Mouse (Mus musculus): ENCODE measurements around the gene Cbarp.
"Not testable (repeated sequence)": the region's sequence is repeated elsewhere in the genome, so short reads cannot be mapped to it uniquely, and the experiment has no call there.

Gene Cbarp

DNA sequence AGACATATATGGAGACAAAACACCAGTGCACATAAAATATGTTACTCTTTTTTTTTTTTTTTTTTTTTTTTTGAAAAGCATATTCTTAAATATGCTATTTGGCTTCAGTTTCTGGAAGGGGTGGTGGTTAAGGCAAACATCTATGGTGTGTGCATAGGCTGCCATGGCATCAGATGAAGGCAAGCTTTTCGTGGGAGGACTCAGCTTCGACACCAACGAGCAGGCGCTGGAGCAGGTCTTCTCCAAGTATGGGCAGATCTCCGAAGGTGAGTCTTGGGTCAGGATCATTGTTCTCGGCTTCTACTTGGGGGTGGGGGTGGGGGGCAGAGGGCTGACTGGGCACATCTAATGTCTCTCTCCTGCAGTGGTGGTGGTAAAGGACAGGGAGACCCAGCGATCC lies 29.0 kb upstream of the Cbarp start:
- DNase-seq = no peak

DNA sequence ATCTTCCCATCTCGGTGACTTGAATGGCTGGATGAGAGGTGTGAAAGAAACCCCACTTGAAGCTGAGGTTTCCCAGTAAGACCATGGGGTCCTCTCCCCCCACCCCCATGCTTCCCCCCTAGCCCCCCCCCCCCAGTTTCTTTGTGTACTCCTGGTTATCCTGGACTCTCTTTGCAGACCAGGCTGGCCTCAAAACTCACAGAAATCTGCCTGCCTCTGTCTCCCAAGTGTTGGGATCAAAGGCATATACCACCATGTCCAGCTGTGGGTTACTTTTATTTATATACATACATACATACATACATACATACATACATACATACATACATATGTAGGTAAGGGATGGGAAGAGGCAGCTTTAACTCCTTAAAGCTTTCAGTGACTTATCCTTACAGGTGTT lies 28.4 kb upstream of the Cbarp start:
- DNase-seq = no peak

DNA sequence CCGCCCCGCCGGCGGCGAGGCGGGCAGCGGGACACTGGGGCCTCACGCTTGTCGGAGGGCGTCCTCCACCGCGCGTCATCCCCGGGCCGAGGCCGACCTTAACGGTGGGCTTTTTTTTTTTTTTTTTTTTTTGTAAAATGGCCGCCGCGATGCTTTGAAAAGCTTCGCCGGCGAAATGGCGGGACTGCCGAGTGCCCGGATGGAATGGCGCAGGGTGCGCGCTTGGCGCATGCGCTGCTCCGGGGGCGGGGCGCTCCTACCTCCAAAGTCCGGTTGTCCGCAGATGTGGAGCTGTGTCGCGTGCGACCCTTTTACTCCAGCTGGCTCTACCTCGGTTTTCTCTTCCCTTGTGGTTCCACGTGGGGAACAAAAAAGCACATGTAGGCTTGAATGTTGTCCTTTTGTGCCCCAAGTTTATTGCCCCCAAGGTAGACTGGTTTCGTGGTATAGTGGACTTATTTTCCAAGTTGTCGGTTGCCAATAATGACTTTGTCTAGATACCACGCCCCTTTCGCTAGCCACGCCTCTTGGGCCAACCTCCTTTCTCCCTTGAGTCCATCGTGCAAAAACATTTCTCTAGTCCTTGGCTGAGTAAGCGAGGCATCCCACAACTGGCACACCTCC lies 27.5 kb upstream of the Cbarp start:
- peak; percentile 97 for DNase-seq

DNA sequence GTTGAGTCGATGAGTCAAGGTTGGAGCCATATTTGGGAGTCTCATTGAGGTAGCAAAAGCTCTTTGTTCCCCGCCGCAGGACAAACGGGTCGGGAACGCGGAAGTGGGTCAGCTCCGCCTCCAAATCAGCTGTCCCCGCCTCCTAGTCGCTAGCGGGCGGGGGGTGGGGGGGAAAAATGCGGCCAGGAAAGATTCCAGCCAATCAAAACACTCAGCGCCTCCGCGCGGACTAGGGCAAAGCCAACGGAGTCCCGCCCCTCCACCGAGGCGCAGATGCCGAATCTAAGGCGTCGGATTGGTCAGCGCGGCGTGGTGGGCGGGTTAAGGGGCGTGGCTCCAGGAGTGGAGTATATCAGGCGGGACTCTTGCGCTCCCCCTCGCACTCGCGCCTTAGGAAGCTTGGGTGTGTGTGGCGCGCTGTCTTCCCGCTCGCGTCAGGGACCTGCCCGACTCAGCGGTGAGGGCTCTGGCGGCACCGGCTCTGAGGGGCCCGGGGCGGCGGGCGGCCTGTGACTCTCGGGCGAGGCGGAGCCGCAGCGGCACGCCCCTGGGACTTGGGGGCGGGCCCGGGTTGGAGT lies 26.9 kb upstream of the Cbarp start:
- peak; percentile 99 for DNase-seq

DNA sequence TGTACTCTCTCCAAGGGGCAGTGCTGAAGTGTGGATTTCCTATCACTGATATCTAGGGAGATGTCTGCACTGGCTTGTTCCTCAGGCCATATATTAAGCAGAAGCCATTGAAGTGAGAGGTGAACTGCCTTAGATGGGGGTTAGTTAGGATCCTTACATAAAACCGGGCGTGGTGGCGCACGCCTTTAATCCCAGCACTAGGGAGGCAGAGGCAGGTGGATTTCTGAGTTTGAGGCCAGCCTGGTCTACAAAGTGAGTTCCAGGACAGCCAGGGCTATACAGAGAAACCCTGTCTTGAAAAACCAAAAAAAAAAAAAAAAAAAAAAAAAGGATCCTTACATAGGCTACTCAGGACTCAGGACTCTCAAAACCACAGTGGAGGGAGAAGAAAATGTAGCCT lies 25.5 kb upstream of the Cbarp start:
- not testable (repeated sequence) for DNase-seq

DNA sequence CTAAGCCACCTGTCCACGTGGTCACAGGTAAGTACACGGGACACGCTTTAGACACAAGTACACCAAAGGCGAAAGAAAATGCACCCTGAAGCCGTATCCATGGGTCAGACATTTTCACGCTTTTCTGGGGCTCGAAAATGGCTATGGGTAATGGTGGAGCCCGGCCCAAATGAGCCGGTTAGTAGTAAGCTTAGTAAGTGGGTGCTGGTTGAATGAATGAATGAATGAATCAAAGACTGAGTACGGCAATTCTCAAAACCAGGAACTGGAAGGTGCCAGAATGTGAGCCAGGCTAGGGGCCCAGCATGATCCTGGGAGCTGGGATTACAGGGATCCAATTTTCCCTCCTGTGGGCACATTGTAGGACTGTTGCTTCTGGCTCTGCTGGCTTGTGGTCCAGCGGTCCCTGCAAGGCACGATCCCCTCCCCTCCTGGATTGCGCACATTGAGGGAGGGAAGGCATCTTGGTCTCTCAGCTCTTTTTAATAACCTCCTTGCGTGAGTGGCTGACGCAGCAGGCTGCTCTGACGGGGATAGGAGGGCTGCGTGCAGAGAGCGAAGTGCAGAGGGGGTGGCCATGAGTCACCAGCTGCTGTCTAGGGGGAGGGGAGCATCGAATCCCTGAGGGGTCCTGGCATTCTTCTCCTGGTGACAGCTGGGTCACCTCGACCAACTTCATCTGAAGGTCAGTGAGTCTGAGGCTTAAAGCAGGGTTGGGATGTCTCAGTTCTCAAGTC lies 24.9 kb upstream of the Cbarp start, which contains the start of gene Cirbp:
Gene Cirbp (plus strand): TSS at position 594 of the 737 bp plus-strand sequence.
- DNase-seq = peak; percentile 74

DNA sequence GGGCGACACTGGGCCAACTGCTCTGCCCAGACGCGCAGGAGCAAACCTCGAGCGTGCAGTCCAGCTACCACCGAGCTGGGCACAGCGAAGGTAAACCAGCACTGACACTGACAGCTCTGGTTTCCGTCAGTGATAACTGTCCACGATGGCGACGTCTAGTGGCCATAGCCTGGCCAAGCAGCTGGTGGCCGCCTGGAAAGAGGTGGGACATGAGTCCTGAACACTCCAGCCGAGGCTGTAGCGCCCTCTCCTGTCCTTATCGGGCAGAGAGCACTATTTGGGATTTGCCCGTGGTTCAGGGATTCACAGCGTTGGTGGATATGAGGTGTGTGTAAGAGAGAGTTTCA lies 24.3 kb upstream of the Cbarp start:
- DNase-seq = peak; percentile 99

DNA sequence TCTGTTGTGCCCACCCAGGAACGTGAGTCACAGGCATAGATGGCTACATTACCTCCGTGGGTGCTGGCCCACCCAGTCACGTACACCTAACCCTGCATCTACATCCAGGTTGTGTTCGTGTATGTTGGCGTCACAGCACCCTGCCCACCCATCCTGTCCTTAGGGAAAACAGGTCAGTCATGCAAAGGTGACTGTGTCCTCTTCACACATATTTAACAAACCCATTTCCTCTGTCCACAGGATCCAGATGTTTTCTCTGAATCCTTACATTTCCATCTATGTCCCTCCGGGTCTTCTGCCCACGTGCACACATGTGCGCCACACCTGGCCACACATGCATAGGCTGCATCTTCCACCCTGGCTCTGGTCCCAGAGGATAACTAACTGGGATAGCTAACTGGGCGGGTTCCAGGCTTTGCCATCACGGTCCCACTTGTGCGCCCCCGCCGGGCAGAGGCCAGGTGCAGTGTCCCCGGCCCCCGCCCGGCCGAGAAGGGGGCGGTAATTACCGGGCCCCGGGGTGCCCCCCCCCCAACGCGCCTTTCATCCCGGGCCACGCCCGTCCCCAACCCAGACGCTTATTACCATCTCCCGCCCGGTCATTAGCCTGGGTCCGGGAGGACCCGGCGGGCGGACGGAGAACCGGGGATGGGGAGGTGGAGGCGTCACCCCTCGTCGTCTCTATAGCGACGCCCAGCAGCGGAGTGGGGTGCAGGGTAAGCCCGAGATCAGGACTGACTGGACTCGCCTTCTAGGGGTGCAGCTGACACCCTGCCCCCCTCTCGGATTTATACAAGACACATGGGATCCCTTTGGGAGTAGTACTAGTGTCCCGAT lies 23.7 kb upstream of the Cbarp start:
- peak; percentile 71 for DNase-seq

DNA sequence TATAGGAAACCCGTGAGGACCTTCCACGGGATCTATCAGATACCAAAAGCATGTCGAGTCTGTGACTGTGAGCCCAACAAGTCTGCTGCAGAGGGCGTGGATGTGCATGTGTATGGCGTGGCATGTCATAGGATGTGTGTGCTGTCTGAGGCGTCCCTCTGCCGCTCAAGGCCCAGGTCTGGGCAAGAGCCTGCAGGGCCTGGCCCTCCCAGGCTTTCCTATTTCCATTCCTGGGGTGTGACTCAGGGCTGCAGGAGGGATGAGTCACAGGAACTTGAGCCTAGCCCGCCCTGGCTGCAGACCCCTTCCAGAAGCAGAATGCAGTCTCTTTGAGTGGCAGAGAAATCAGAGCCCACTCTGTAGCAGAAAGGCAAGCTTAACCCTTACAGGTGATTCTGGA lies 23.1 kb upstream of the Cbarp start:
- DNase-seq = no peak

DNA sequence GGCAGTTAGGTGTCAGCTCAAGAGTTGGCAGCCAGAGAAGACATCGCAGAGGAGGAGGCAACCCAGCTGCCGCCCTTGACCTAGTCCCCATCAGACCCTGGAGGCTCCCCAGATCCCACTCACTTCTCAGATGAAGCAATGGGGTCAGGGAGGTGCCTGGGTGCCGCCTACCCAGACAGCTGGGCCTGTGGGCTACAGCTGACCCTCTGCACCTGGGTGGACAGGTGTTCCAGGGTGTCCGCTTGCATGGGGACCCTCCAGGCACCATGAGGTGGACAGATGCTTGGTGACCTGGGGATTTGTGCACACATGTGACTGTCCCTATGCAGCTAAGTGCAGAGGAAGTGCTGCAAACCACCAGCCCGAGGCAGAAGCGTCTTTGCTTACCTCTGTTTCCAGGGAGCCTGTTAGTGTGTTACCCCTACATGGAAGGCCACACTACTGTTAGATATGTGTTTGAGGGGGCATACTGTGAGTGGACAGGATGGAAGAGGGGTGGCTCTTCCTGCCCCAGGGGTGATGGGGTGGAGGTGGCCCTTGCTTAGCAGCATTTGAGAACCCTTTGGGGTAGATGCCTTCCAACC lies 22.2 kb upstream of the Cbarp start:
- DNase-seq = no peak

DNA sequence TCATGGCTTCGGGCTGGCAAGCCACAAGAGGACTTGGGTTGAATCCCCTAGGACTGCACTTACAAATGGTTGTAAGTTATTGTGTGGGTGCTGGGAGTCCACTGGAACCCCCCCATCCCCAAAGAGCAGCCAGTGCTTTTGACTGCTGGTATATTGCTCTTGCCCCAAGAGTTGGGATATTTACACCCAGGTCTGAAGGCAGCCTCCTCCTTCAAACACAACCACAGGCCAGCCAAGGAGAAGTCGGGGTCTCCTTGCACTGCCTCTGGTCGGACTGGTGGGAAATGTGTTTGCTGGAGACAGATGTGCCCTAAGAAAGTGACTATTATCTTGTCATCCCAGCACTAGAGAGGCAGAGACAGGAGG lies 21.6 kb upstream of the Cbarp start:
- DNase-seq = no peak

DNA sequence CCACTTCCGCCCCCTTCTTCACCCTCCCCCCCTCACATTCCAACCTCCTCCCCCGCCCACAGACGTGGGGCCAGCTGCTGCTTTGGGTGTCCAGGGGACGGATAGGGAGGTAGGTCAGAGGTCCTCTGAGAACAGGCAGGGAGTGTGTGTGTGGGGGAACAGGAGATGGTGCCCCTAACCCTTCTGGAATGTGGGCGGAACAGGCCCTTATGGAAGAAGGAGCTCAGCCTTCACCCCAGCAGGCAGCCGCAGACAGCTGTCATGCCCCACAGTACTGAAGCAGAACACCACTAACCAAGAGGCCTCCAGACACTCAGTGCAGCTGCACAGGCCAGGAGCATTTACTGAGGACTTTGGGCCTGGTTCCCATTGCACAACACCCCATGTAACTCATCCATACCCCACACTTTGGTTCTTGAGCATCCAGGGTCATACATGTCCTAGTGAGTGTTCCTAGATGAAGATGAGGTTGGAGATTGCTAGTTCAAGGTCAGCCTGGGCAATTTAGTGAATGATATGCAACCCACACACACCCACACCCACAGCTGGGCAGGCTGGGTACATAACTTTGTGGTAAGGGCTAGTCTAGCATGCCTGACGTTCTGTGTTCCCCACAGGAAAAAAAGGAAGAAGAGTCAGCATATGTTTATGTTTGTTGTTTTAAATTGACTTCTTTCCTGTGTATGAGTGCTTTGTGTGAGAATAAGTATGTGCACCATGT lies 21.0 kb upstream of the Cbarp start:
- peak; percentile 79 for DNase-seq

DNA sequence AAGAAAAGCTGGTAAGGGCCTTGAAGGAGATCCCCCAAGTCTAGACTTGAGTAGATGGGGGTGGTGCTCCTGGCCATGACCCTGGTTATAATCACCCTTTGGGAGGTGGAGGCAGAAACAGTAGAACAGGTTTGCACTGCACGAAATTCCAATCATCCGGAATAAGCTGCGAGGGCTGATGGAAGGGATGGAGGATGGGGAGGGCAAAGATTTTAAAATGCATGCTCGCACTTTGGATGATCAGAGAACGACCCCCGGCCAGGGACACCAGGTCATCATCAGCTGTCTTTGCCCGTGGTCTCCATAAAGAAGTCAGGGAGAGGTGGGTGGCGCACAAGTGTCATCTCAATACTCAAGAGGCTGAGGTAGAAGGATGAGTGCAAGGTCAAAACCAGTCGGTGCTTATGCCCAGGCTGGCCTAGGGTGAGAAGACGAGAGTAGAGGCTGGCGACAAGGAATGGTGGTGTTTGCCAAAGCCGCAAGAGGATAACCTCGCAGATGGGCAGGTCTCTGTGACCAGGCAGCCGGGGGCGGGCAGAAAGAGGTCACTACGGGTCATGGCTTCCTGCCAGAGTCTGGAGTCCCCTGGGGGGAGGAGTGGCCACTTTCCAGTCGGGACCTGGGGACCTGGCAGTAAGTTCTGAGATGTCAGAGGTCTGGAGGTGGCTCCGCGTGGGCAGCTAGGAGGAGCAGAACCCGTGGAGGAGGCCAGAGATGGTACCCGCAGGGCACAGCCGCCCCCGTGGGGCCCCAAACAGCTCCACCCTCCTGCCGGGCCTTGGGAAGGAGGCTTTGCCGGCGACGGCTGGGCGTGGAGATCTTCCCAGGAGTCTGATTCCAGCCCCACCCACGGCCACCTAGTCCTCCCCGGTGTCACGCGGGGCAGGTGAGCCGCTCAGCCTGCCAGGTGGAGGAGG lies 20.1 kb upstream of the Cbarp start:
- peak; percentile 95 for DNase-seq

DNA sequence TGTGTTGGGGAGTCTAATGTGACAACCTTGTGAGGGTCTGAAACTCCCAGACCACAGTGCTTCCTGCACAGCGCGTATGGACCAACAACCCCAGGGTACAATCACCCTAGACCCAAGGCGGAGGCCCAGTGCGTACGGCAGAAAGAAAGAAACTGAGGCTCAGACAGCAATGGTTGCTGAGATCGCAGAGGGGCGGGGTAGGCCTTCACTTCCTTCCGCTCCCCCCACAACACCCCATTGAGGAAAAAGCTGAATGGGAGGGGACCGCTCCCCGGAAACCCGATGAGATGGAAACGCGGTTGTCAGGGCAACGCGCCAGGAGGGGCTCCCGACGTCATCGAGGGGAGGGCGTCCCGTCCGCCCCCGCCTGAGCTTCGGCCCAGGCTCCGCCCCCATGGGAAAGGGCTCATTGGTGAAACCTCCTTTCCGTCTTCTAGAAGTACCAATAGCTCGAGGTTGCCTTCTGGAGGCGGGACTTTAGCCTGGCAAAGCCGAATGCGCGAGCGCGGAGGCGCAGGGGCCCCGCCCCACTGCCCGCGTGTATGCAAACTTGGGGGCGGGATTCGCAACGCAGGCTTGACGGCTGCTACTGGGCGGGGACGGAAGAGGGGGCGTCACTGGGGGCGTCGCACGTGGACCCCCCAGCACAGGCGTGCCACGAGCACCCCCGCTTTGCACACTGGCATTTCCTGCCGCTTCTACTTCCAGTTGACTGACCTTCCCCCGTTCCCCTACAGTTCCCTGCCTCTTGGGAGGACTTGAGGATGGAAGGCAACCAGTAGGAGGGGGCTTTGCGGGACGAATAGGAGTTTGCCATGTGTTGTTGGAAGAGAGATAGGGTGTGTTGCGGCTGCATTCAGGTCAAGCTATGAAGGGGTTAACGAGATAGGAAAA lies 19.2 kb upstream of the Cbarp start:
- peak; percentile 99 for DNase-seq

DNA sequence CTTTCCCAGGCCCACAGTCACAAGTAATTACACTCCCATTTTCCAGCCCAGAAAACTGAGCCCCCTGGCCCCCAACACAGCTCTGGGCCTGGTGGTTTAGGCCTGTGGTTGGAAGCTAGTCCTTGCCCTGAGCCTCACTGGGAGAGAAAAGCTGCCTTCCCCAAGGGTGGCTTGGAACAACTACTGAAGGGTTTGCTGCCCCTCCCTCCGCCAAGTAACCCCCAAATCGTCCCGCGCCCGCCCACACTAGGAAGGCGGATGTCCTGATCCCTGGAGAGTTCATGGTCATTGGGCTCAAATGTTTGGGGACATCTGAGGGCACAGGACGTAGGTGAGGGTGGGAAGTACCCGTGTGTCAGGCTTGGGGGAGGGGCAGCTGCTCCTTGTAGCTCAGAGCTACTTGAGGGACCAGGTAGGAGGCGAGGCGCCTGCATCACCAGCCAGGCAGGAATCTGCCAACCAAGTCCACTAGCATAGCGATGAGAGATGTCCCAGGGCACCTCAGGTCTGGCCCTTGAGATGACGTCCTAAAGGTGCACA lies 18.5 kb upstream of the Cbarp start:
- peak; percentile 81 for DNase-seq

DNA sequence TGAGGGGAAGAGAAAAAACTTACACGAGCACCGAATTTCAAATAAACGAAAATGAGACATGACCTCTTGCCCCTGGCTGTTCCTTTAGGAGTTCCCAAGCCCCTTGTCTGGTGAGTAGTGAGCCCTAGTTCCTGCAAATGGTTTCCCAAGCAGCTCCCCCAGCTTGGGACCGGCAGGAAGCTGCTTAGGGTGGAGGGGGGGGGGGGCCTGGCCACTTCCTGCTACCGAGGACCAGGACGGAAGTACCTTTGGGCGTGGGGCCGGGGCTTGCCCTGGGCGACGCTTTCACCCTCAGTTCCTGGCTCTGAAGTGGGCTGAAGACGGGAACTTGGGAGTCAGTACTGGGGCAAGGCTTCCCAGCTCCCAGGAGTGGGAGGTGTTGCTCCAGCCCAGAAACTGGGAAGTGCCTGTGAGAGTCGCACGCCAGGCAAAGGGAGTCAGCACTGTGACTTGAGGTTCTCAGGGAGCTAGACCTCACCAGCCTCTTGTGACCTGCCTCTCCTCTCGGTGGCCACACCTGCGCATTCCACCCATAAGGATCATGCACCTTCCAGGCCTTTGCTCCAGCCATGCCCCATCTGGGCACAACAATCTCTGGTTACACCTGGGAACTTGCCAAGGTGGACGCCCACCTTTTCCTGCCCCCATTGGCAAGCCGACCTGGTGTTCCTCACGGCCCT lies 17.8 kb upstream of the Cbarp start:
- DNase-seq = peak; percentile 83

DNA sequence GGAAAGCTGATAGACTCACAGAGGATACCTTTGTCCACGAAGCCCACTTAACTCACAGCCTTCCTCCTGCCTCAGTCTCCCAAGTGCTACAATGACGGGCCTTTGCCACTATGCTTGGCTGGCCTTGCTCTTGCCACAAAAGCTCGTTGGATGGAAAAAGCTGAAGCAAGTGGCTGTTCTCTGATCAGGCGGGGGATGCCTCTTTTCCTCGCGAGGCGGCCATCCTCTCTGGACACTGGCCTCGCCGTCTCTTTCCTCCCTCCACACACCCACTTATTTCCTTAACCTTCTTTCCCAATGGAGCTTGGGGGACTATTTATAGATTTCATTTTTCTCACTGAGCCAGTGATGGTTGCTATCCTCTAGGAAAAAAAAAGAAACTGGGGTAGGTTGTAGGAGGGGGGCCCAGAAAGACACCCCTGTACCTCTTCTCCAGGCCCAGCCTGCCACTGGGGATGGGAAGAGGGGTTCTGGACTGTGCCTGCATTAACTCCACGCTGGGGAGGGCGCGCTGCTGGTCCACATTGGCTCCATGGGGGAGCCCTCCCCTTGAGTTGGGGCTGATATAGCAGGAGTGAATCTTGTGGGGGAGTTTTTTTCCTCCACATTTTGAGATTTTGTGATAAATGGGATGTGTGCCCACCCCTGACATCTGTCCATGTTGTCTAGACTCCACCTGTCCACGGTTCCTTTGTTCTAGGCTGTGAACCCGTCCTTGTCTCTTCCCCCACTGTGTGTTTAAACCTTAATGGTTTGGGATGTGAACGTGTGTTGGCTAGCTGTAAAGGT lies 16.7 kb upstream of the Cbarp start:
- peak; percentile 35 for DNase-seq

DNA sequence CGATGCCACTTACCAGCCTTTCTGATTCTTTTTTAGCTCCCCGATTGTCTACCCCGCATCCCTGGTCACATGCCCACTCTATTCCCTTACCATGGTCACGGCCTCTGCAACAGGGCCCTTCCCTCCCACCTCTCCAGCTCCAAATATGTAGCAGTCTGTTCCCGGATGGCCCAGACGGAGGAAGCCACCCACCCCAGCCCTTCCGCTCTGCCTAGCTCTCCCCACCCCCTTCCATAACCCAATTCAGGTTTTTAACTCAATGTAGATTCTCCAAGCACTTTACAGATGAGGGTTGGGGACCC lies 16.1 kb upstream of the Cbarp start:
- DNase-seq = peak; percentile 72
